Mouse (Mus musculus) CH12.LX (cell line): Measurements from ENCODE around the gene Pde11a.

Source experiments
- JUN ChIP-seq: IDR thresholded peaks from 2 replicates; pipeline ENCODE4 v1.6.1; 2011; ENCODE audit warnings: low read depth, mild to moderate bottlenecking, low read length, improper control_type of control experiment, moderate library complexity; ENCODE audit not compliant: insufficient read depth
- MAZ ChIP-seq: IDR thresholded peaks from 2 replicates; pipeline ENCODE4 v1.6.1; 2012; ENCODE audit warnings: low read depth, mild to moderate bottlenecking, inconsistent platforms, low read length, improper control_type of control experiment, moderate library complexity
- MYC ChIP-seq: IDR thresholded peaks from 2 replicates; pipeline ENCODE4 v1.6.1; 2011; ENCODE audit warnings: low read depth, mild to moderate bottlenecking, improper control_type of control experiment, low read length
- RAD21 ChIP-seq: IDR thresholded peaks from 2 replicates; pipeline ENCODE4 v1.6.1; 2011; ENCODE audit warnings: low read depth, mild to moderate bottlenecking, low read length, improper control_type of control experiment, moderate library complexity
- ZNF384 ChIP-seq: IDR thresholded peaks from 2 replicates; pipeline ENCODE4 v1.6.1; 2012; ENCODE audit warnings: low read depth, low read length, improper control_type of control experiment, inconsistent platforms

DNA sequence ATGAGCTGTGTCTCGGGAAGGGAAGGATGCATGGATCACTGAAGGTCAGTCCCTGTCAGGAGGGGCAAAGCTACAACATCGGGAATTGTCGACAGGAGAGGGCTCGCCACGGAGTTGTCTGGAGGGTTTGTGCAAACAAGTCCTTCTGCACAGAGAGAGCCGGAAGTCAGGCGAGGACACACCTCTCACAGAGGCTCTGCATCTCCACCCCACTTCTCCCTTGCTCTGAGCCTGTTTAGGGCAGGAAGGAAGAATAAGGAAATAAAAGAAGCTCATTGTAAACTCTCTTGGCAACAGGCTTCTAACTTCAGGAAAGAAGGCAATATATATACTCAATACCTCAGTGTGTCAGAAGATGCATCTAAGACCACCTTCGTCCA, 209.5 kb downstream of the Pde11a start:
- no peak for TF ChIP-seq MYC
- no peak for TF ChIP-seq RAD21
- TF ChIP-seq ZNF384 = no peak
- TF ChIP-seq JUN = no peak
- TF ChIP-seq MAZ = no peak
